Comparison of ENCODE assay signal across 8 mouse cellular contexts in the genomic region with DNA sequence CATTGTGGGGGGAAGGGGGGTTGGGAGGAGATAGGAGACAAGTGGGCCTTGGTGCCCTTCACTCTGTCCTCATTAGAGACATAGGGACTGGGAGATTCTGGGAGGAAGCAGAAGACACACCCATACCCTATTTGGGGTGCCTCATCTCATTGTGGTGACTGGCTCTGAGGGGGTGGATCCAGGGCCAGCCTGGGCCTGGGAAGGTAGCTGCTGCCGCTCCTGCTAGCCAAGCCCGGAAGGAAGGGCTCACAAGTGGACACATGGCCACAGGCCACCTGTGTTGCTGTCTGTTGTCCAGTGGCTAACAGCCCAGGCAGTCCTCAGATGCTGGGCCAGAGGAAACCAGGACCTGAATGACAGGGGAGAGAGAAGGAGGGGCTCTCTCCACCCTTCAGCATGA. TPM values are rescaled to one million over a fixed set of nuclear protein-coding genes. Genes with fewer than 3 reads are reported as not detected.
DNase-seq lines count a peak whose midpoint lies in the region; ATAC-seq and TF ChIP-seq lines count a peak whose summit lies in the region.

No protein-coding gene starts in this region.

- 0 out of 2 replicates have a peak overlapping the region, but pooled peaks have one; percentile 4 for H3K4me3 ChIP-seq in neural tube, embryonic 11.5 days (ENCODE audit: low read depth, low read length)
- peak overlapping the region; percentile 54 for H3K4me3 ChIP-seq in embryonic fibroblast, embryonic 13.5 days (ENCODE audit: insufficient read depth, low read length)
- H3K4me3 ChIP-seq in hindbrain, embryonic 12.5 days, result no peak overlapping the region
- no peak overlapping the region for H3K4me3 ChIP-seq in neural tube, embryonic 13.5 days
- H3K4me3 ChIP-seq in layer of hippocampus, adult 2 months, result no peak overlapping the region

- H3K27me3 ChIP-seq in neural tube, embryonic 11.5 days (ENCODE audit: control insufficient read depth, insufficient read depth, low read length), result peaks cover 3% of the 10 kb centered on the region; the same call in 1 of the 2 replicates
- H3K27me3 ChIP-seq in hindbrain, embryonic 12.5 days, result peaks cover 47% of the 10 kb centered on the region
- peaks cover 50% of the 10 kb centered on the region for H3K27me3 ChIP-seq in neural tube, embryonic 13.5 days

- TF ChIP-seq POLR2A in embryonic fibroblast, embryonic 13.5 days (IDR thresholded peaks at IDR 0.05; ENCODE audit: low read depth, low read length), result peak; percentile 68

- no peak for DNase-seq in neural tube, embryonic 11.5 days (ENCODE audit: low spot score)
- no peak for DNase-seq in neural tube, embryonic 10.5 days (ENCODE audit: extremely low spot score, low spot score)
- no peak for DNase-seq in layer of hippocampus, adult 2 months (ENCODE audit: low spot score in 2 of 2)
- DNase-seq in layer of hippocampus, adult 18-20 months (ENCODE audit: low spot score in 2 of 2), result no peak
- no peak for DNase-seq in urinary bladder, postnatal 25 days (ENCODE audit: low spot score)

- 42% methylated on average over 2 of the region's 2 CpGs for WGBS in neural tube, embryonic 11.5 days
- 23% methylated on average over 2 of the region's 2 CpGs for WGBS in hindbrain, embryonic 12.5 days
- 60% methylated on average over 2 of the region's 2 CpGs for WGBS in neural tube, embryonic 13.5 days

- H3K4me1 ChIP-seq in neural tube, embryonic 11.5 days (ENCODE audit: control insufficient read depth, insufficient read depth, low read length), result peaks cover 16% of the 10 kb centered on the region
- H3K4me1 ChIP-seq in embryonic fibroblast, embryonic 13.5 days (ENCODE audit: control insufficient read depth, insufficient read depth, low read length), result peaks cover 14% of the 10 kb centered on the region
- H3K4me1 ChIP-seq in hindbrain, embryonic 12.5 days, result peaks cover 52% of the 10 kb centered on the region
- peaks cover 48% of the 10 kb centered on the region for H3K4me1 ChIP-seq in neural tube, embryonic 13.5 days (replicated peaks)

- no peaks in the 10 kb centered on the region for H3K36me3 ChIP-seq in neural tube, embryonic 11.5 days (ENCODE audit: control insufficient read depth, insufficient read depth, low read length)
- H3K36me3 ChIP-seq in hindbrain, embryonic 12.5 days, result no peaks in the 10 kb centered on the region
- no peaks in the 10 kb centered on the region for H3K36me3 ChIP-seq in neural tube, embryonic 13.5 days

- no peaks in the 10 kb centered on the region for H3K9me3 ChIP-seq in neural tube, embryonic 11.5 days (ENCODE audit: control insufficient read depth, low read length)
- H3K9me3 ChIP-seq in hindbrain, embryonic 12.5 days (replicated peaks), result no peaks in the 10 kb centered on the region
- no peaks in the 10 kb centered on the region for H3K9me3 ChIP-seq in neural tube, embryonic 13.5 days

- peak overlapping the region; percentile 16; the same call in 1 of the 2 replicates for H3K4me2 ChIP-seq in neural tube, embryonic 11.5 days (ENCODE audit: low read depth)
- 0 out of 2 replicates have a peak overlapping the region, but pooled peaks have one; percentile 0 for H3K4me2 ChIP-seq in hindbrain, embryonic 12.5 days (replicated peaks)
- H3K4me2 ChIP-seq in neural tube, embryonic 13.5 days, result peak overlapping the region; percentile 1; the same call in 1 of the 2 replicates

- no peak for ATAC-seq in neural tube, embryonic 11.5 days (ENCODE audit: insufficient read depth, low FRiP score, low TSS enrichment)
- no peak for ATAC-seq in hindbrain, embryonic 12.5 days (ENCODE audit: low FRiP score)
- ATAC-seq in neural tube, embryonic 13.5 days (ENCODE audit: low read depth), result no peak

- H3K9ac ChIP-seq in neural tube, embryonic 11.5 days (ENCODE audit: low read length), result no peak overlapping the region
- H3K9ac ChIP-seq in hindbrain, embryonic 12.5 days, result no peak overlapping the region
- no peak overlapping the region for H3K9ac ChIP-seq in neural tube, embryonic 13.5 days

- TF ChIP-seq CTCF in embryonic fibroblast, embryonic 13.5 days (IDR thresholded peaks at IDR 0.05; ENCODE audit: borderline replicate concordance, insufficient read depth, low read length), result no peak
- TF ChIP-seq CTCF in layer of hippocampus, adult 2 months (conservative IDR thresholded peaks at IDR 0.05), result no peak

- 0 out of 2 replicates have a peak overlapping the region, but pooled peaks have one; percentile 20 for H3K27ac ChIP-seq in neural tube, embryonic 11.5 days (ENCODE audit: low read depth, low read length)
- peak overlapping the region; percentile 94 for H3K27ac ChIP-seq in embryonic fibroblast, embryonic 13.5 days (ENCODE audit: insufficient read depth, low read length)
- peak overlapping the region; percentile 78; the same call in 1 of the 2 replicates for H3K27ac ChIP-seq in hindbrain, embryonic 12.5 days
- H3K27ac ChIP-seq in neural tube, embryonic 13.5 days (replicated peaks), result peak overlapping the region; percentile 79; the same call in 1 of the 2 replicates
- no peak overlapping the region for H3K27ac ChIP-seq in layer of hippocampus, adult 2 months

RNA-seq across cellular contexts. Expression of a gene that starts 2.9 kb away (rescaled TPM):
- 6.2 and 6.5 TPM in 2 replicates for polyA plus RNA-seq in neural tube, embryonic 11.5 days (2014; fragmentation: Nextera tagmentation; extraction: Ambion mirVana)
- 135 and 148 TPM in 2 replicates for polyA plus RNA-seq in embryonic fibroblast, embryonic 13.5 days (2011; ENCODE audit: insufficient read length, low read depth, missing spikeins)
- 3.3 and 6.8 TPM in 2 replicates for polyA plus RNA-seq in hindbrain, embryonic 12.5 days (2016; fragmentation: Nextera tagmentation; extraction: Ambion mirVana)
- polyA plus RNA-seq in neural tube, embryonic 13.5 days (2015; fragmentation: Nextera tagmentation; extraction: Ambion mirVana), result 2.6 and 2.9 TPM in 2 replicates
- total RNA-seq in layer of hippocampus, adult 2 months (2021), result 1 to 10 TPM; 1.4 to 1.5 TPM
- total RNA-seq in layer of hippocampus, adult 18-20 months (2021), result 1 to 10 TPM; 1.2 to 1.4 TPM

RNA-seq across cellular contexts. Expression of a gene that starts 10.0 kb away (rescaled TPM):
- 54.0 and 56.7 TPM in 2 replicates for polyA plus RNA-seq in neural tube, embryonic 11.5 days (2014; fragmentation: Nextera tagmentation; extraction: Ambion mirVana)
- 51.1 and 51.9 TPM in 2 replicates for polyA plus RNA-seq in embryonic fibroblast, embryonic 13.5 days (2011; ENCODE audit: insufficient read length, low read depth, missing spikeins)
- polyA plus RNA-seq in hindbrain, embryonic 12.5 days (2016; fragmentation: Nextera tagmentation; extraction: Ambion mirVana), result 60.7 and 68.8 TPM in 2 replicates
- 49.2 and 54.2 TPM in 2 replicates for polyA plus RNA-seq in neural tube, embryonic 13.5 days (2015; fragmentation: Nextera tagmentation; extraction: Ambion mirVana)
- total RNA-seq in layer of hippocampus, adult 2 months (2021), result 10 to 100 TPM; 16.6 to 18.6 TPM
- total RNA-seq in layer of hippocampus, adult 18-20 months (2021), result 10 to 100 TPM; 16.8 to 18.1 TPM

RNA-seq across cellular contexts. Expression of a gene that starts 11.2 kb away (rescaled TPM):
- polyA plus RNA-seq in neural tube, embryonic 11.5 days (2014; fragmentation: Nextera tagmentation; extraction: Ambion mirVana), result 196 TPM in 2 replicates
- polyA plus RNA-seq in embryonic fibroblast, embryonic 13.5 days (2011; ENCODE audit: insufficient read length, low read depth, missing spikeins), result 64.6 and 70.7 TPM in 2 replicates
- polyA plus RNA-seq in hindbrain, embryonic 12.5 days (2016; fragmentation: Nextera tagmentation; extraction: Ambion mirVana), result 157 and 164 TPM in 2 replicates
- polyA plus RNA-seq in neural tube, embryonic 13.5 days (2015; fragmentation: Nextera tagmentation; extraction: Ambion mirVana), result 101 and 115 TPM in 2 replicates
- total RNA-seq in layer of hippocampus, adult 2 months (2021), result 10 to 100 TPM; 35.1 to 35.7 TPM
- 10 to 100 TPM; 35.0 TPM for total RNA-seq in layer of hippocampus, adult 18-20 months (2021)

RNA-seq across cellular contexts. Expression of a gene that starts 38.2 kb away (rescaled TPM):
- 24.9 and 25.5 TPM in 2 replicates for polyA plus RNA-seq in neural tube, embryonic 11.5 days (2014; fragmentation: Nextera tagmentation; extraction: Ambion mirVana)
- polyA plus RNA-seq in embryonic fibroblast, embryonic 13.5 days (2011; ENCODE audit: insufficient read length, low read depth, missing spikeins), result 33.5 and 48.3 TPM in 2 replicates
- polyA plus RNA-seq in hindbrain, embryonic 12.5 days (2016; fragmentation: Nextera tagmentation; extraction: Ambion mirVana), result 23.7 and 25.8 TPM in 2 replicates
- polyA plus RNA-seq in neural tube, embryonic 13.5 days (2015; fragmentation: Nextera tagmentation; extraction: Ambion mirVana), result 23.6 and 29.1 TPM in 2 replicates
- total RNA-seq in layer of hippocampus, adult 2 months (2021), result 10 to 100 TPM; 43.6 to 51.2 TPM
- 10 to 100 TPM; 42.9 to 47.1 TPM for total RNA-seq in layer of hippocampus, adult 18-20 months (2021)

RNA-seq across cellular contexts. Expression of a gene that starts 46.8 kb away (rescaled TPM):
- 17.0 and 17.1 TPM in 2 replicates for polyA plus RNA-seq in neural tube, embryonic 11.5 days (2014; fragmentation: Nextera tagmentation; extraction: Ambion mirVana)
- polyA plus RNA-seq in embryonic fibroblast, embryonic 13.5 days (2011; ENCODE audit: insufficient read length, low read depth, missing spikeins), result not detected in 2 replicates
- 24.2 and 24.4 TPM in 2 replicates for polyA plus RNA-seq in hindbrain, embryonic 12.5 days (2016; fragmentation: Nextera tagmentation; extraction: Ambion mirVana)
- polyA plus RNA-seq in neural tube, embryonic 13.5 days (2015; fragmentation: Nextera tagmentation; extraction: Ambion mirVana), result 8.0 and 8.7 TPM in 2 replicates
- total RNA-seq in layer of hippocampus, adult 2 months (2021), result 10 to 100 TPM; 40.5 to 40.7 TPM
- 10 to 100 TPM; 49.2 to 54.0 TPM for total RNA-seq in layer of hippocampus, adult 18-20 months (2021)

Comparison
In these comparisons a context has a peak if more than half of its experiments do, and no peak if none do; other contexts are left out.
1. H3K4me3 ChIP-seq: peak in neural tube, embryonic 11.5 days (single experiment) and embryonic fibroblast, embryonic 13.5 days (single experiment); none in hindbrain, embryonic 12.5 days (single experiment), neural tube, embryonic 13.5 days (single experiment) and layer of hippocampus, adult 2 months (single experiment).
2. RNA of a gene that starts 2.9 kb away (polyA plus RNA-seq): 135 to 148 TPM in embryonic fibroblast, embryonic 13.5 days; 6.2 to 6.5 TPM in neural tube, embryonic 11.5 days, 3.3 to 6.8 TPM in hindbrain, embryonic 12.5 days and 2.6 to 2.9 TPM in neural tube, embryonic 13.5 days; every median in the first group is over 10 times any median in the second.
3. Peak in every context shown above with its lines, with median percentiles within 50 percentile points of each other: H3K4me2 ChIP-seq.